Mouse (Mus musculus) MEL (cell line): ENCODE measurements at regions not wholly inside any gene's neighbourhood (a gene's known extent, or its start where the extent isn't known, plus 50 kb on each side); places are given as distances from the start of the nearest gene placed in this dataset.

Experiments used
- GATA1 ChIP-seq: IDR thresholded peaks from 2 replicates; pipeline ENCODE4 v1.6.1; 2011; ENCODE audit warnings: low read depth, low read length, improper control_type of control experiment
- MAX ChIP-seq: IDR thresholded peaks from 2 replicates; pipeline ENCODE4 v1.6.1; 2011; ENCODE audit warnings: low read length, improper control_type of control experiment
- POLR2A ChIP-seq, 2 experiments: IDR thresholded peaks; 2 replicates each; pipeline ENCODE4 v1.6.1; 2011 to 2012; ENCODE audit warnings: low read length in 2 of 2, mild to moderate bottlenecking in 2 of 2, control low read depth in 1 of 2, improper control_type of control experiment in 1 of 2, low read depth in 1 of 2, moderate library complexity in 1 of 2; ENCODE audit not compliant: control insufficient read depth in 1 of 2, insufficient read depth in 1 of 2, poor library complexity in 1 of 2
- POLR2AphosphoS2 ChIP-seq: IDR thresholded peaks from 2 replicates; pipeline ENCODE4 v1.6.1; 2011; ENCODE audit warnings: low read length, improper control_type of control experiment

GRCm38 (mm10) chr1:177621854-177622590 is 107.6 kb upstream of the 1700016C15Rik start:
- TF ChIP-seq MAX = no peak
- no peak for TF ChIP-seq POLR2AphosphoS2
- no peak for TF ChIP-seq GATA1
- no peak for TF ChIP-seq POLR2A (IDR thresholded peaks at IDR 0.05; ENCODE audit: control insufficient read depth in 1 of 2, insufficient read depth in 1 of 2, low read depth in 1 of 2, low read length in 2 of 2, poor library complexity in 1 of 2)
